Mouse (Mus musculus): ENCODE results near the gene Fmo1.

DNA sequence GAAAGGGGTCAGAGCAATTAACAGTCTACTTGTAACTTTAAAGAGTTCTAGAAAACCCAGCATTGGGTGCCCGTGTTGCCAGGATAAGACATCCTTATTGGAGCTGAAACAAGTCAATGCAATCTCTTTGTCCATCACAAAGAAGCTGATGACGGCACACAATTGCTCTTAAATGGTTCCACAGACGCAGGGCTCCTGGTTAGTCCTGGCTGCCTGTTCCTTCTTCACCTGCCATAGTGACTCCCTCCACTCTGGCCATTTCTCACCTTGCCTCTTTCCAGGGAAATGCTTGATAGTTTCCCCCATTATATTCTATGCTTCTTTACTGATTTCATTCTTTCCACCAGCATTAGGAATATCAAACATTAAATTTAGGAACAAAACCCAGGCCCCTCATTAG, 57.9 kb downstream of the Fmo1 start:
- no peak for TF ChIP-seq POLR2A (IDR thresholded peaks at IDR 0.05; ENCODE audit: insufficient read depth, low read length)
- TF ChIP-seq CTCF (IDR thresholded peaks at IDR 0.05; ENCODE audit: low read depth, low read length): no peak

All from ES-Bruce4 (cell line).